Mouse (Mus musculus) adrenal gland, adult 10 weeks (tissue): ENCODE measurements around the gene Rom1. TPM values are rescaled to one million over a fixed set of nuclear protein-coding genes. Genes with fewer than 3 reads are reported as not detected.

Experiments used
- polyA plus RNA-seq: library from polyadenylated mRNA; stranded (reverse); fragments of 350-450 nt; fragmentation: Illumina TruSeq; extraction: RNeasy Lipid Tissue Mini Kit (QIAGEN cat#74804); gene quantifications from one replicate; pipeline ENCODE4 v1.2.3, GENCODE M21; 2014; ENCODE audit warnings: low read depth, low replicate concordance

Rom1 gene
- 3.3 TPM for polyA plus RNA-seq

GRCm38 (mm10) chr19:8929224-8930088 lies at the start of gene Rom1, which contains the start of gene Eml3:
Gene Rom1 (minus strand): TSS chr19:8929356.
Gene Eml3 (plus strand): TSS chr19:8929552.

DNA sequence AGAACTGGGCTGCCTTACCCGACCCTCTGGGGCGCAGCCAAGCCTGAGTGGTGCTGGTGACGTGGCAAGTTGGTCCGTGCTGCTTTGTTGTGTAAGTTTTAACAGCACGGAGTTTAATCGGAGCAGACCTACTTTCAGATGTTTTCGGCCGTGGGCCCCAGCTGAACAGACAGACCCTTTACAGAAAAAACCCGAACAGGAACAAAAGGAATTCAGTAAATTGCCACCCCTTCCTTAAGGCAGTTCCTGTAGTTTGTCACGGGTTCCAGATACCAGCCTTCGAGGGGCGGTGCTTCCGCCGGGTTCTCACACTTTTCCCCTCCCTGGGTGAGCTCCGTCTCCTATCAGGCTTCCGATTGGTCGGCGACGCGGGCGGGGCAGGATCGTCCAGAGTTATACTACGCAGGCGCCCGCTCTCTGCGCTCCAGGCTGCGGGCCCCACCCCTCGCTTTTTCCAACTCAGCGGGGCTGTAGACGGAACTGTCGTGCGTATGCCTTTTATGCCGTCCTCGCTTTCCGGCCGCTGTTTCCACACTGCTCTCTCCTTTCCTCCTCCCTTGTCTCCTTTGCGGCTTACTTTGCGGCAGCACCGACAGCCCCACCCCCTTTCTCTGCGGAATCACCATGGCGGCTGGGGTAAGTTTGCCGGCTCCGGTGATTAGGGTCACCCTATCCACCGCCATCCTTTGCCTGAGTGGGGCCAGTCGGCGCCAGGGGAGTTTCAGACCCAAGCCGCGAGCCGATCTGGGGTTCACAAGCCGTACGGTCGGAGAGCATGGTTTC lies 37.6 kb upstream of the Rom1 start, which contains the start of gene Eef1g:
Gene Eef1g (plus strand): TSS at position 452 of the 783 bp plus-strand sequence.

GRCm38 (mm10) chr19:8953135-8954039 lies 24.2 kb upstream of the Rom1 start, which contains the start of gene Tut1:
Gene Tut1 (plus strand): TSS chr19:8953847.

DNA sequence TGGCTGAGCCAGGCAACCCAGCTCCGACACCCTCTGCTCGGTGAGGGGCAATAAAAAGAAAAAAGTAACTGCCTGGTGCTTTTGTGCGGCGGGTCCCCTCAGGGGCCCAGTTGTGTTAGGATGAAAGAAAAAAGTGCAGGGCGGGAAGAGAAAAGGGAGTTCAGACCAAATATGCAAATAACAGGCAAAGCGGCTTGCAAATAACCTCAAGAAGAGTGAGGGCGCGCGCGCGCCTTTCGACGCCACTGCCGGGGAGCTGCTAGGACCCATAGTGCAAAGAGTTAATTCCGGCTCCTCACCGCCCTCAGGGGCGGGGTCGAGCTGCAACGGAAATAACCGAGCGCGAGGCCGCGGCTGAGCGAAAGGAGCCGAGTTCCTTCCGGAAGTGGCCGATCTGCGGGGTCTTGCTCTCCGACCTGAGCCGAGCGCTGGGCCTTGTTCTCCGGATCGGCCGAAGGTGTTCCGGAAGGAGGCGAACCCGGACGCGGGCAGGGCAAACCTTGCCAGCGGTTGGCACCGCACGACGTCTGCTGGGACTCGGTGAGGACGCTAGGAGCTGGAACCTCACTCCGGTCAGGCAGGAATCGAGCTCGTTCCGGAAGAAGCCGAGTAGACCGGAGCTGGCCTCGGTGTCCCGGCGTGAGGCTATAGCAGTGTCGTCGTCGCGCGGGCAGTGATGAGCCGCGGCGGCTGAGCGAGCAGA lies 12.5 kb upstream of the Rom1 start, which contains the start of gene Mta2:
Gene Mta2 (plus strand): TSS at position 361 of the 703 bp plus-strand sequence.

GRCm38 (mm10) chr19:8920073-8920736 lies 9.0 kb downstream of the Rom1 start, which contains the start of gene B3gat3:
Gene B3gat3 (plus strand): TSS chr19:8920374.

GRCm38 (mm10) chr19:8897865-8898495 lies 31.2 kb downstream of the Rom1 start, which contains the start of gene Ganab:
Gene Ganab (plus strand): TSS chr19:8898071.

GRCm38 (mm10) chr19:8892829-8893766 lies 36.1 kb downstream of the Rom1 start, which contains the start of gene Ints5:
Gene Ints5 (plus strand): TSS chr19:8893005.

GRCm38 (mm10) chr19:8888511-8889385 lies 40.4 kb downstream of the Rom1 start, which contains the start of the genes 1810009A15Rik and Gm49416:
Gene 1810009A15Rik (plus strand): TSS chr19:8888853.
Gene Gm49416 (plus strand): TSS chr19:8888926.

DNA sequence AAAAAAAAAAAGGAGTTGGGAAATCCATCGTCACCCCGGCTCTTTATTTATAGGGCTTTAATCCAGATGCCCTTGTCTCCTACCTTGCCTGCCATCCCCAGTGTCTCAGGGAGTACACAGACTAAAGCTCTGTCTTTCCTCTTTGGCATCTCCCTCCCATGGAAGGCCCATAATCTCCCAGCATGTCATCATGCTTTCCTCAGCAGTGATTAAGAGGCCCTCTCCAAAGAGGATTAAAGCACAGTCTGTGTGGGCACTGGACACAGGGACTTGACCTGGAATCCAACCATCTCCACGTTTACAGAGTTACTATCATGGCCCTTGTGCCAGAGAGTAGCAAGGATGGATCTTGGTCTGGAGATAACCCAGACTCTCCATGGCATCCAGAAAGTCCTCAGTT lies 45.5 kb downstream of the Rom1 start, which contains the start of the genes Lbhd1 and Gm49403:
Gene Lbhd1 (plus strand): TSS at position 117 of the 400 bp plus-strand sequence.
Gene Gm49403 (plus strand): TSS at position 315 of the 400 bp plus-strand sequence.

GRCm38 (mm10) chr19:8880311-8881033 lies 48.7 kb downstream of the Rom1 start, which contains the start of gene Uqcc3:
Gene Uqcc3 (minus strand): TSS chr19:8880923.

Other genes with a start within 250 kb of the Rom1 start
- 163 TPM for gene Slc3a2, start 206.0 kb downstream of the Rom1 start, polyA plus RNA-seq
- gene Wdr74, start 193.5 kb downstream of the Rom1 start, polyA plus RNA-seq = 15.5 TPM
- gene 1700092M07Rik, start 188.6 kb downstream of the Rom1 start, polyA plus RNA-seq = not detected
- 63.2 TPM for gene Stx5a, start 187.9 kb downstream of the Rom1 start, polyA plus RNA-seq
- gene Nxf1, start 172.3 kb downstream of the Rom1 start, polyA plus RNA-seq = 68.2 TPM
- 50.0 TPM for gene Tmem223, start 158.4 kb downstream of the Rom1 start, polyA plus RNA-seq
- gene Tmem179b, start 154.9 kb downstream of the Rom1 start, polyA plus RNA-seq = 51.8 TPM
- 1.4 TPM for gene Taf6l, start 142.9 kb downstream of the Rom1 start, polyA plus RNA-seq
- 94.7 TPM for gene Polr2g, start 130.8 kb downstream of the Rom1 start, polyA plus RNA-seq
- gene Zbtb3, start 126.8 kb downstream of the Rom1 start, polyA plus RNA-seq = 0.47 TPM
- gene Ttc9c, start 110.0 kb downstream of the Rom1 start, polyA plus RNA-seq = 87.3 TPM
- gene Hnrnpul2, start 109.3 kb downstream of the Rom1 start, polyA plus RNA-seq = 117 TPM
- gene AC129217.1, start 99.6 kb downstream of the Rom1 start, polyA plus RNA-seq = not detected
- gene Bscl2, start 91.9 kb downstream of the Rom1 start, polyA plus RNA-seq = 24.6 TPM
- 2.2 TPM for gene Gng3, start 90.2 kb downstream of the Rom1 start, polyA plus RNA-seq
- gene Lrrn4cl, start 78.6 kb downstream of the Rom1 start, polyA plus RNA-seq = 3.3 TPM
- gene Ubxn1, start 57.9 kb downstream of the Rom1 start, polyA plus RNA-seq = 25.3 TPM
- gene Uqcc3, start 48.4 kb downstream of the Rom1 start, polyA plus RNA-seq = 3.3 TPM
- gene Lbhd1, start 45.6 kb downstream of the Rom1 start, polyA plus RNA-seq = 76.6 TPM
- gene Gm49403, start 45.4 kb downstream of the Rom1 start, polyA plus RNA-seq = not detected
- 7.9 TPM for gene 1810009A15Rik, start 40.5 kb downstream of the Rom1 start, polyA plus RNA-seq
- not detected for gene Gm49416, start 40.4 kb downstream of the Rom1 start, polyA plus RNA-seq
- 1.2 TPM for gene Ints5, start 36.4 kb downstream of the Rom1 start, polyA plus RNA-seq
- gene Ganab, start 31.3 kb downstream of the Rom1 start, polyA plus RNA-seq = 97.8 TPM
- gene B3gat3, start 9.0 kb downstream of the Rom1 start, polyA plus RNA-seq = 11.3 TPM
- 7.1 TPM for gene Eml3, start 196 bp upstream of the Rom1 start, polyA plus RNA-seq
- 70.1 TPM for gene Mta2, start 12.5 kb upstream of the Rom1 start, polyA plus RNA-seq
- 2.8 TPM for gene Tut1, start 24.5 kb upstream of the Rom1 start, polyA plus RNA-seq
- 77.3 TPM for gene Eef1g, start 37.7 kb upstream of the Rom1 start, polyA plus RNA-seq
- gene Ahnak, start 59.9 kb upstream of the Rom1 start, polyA plus RNA-seq = 34.2 TPM
- gene Scgb1a1, start 158.6 kb upstream of the Rom1 start, polyA plus RNA-seq = 1.8 TPM
- 14.8 TPM for gene Asrgl1, start 206.3 kb upstream of the Rom1 start, polyA plus RNA-seq